Mouse (Mus musculus) layer of hippocampus, postnatal 36 days (tissue): ENCODE measurements around the gene Mbnl3. TPM values are rescaled to one million over a fixed set of nuclear protein-coding genes. Genes with fewer than 3 reads are reported as not detected.

Source experiments
- DNase-seq, 2 experiments: peaks; one replicate each; pipeline ENCODE4 v3.0.0; 2022
- microRNA-seq, 2 experiments: library from miRNA; unstranded; fragments of <30 nt; microRNA quantifications; one replicate each; pipeline ENCODE4 v1.2.0; 2021
- total RNA-seq, 2 experiments: library from RNA; stranded (reverse); gene quantifications; 2 replicates each; pipeline ENCODE4 v1.2.3; 2021

Gene Mbnl3
- total RNA-seq = not detected

DNA sequence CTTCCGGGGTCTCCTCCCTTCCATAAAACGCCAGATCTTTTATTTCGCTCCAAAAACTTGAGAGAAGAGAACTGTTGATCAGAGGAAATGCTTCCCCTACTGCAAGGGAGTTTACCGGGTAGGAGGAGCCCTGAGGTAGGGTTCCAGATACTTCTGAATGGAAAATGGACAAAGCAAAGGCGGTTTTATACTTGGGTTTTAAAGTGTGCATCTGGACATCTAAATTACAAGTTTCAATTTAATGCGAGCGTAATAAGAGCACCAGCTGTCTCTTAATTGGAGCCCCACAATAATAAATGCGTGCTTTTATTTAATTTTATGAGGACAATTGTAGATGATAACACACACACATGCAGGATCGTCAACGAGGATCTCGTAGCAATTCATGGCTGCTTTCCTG lies at the start of gene Mbnl3:
Gene Mbnl3, minus strand, starts transcription at position 101 of the 400 bp plus-strand sequence.
- DNase-seq = no peak

DNA sequence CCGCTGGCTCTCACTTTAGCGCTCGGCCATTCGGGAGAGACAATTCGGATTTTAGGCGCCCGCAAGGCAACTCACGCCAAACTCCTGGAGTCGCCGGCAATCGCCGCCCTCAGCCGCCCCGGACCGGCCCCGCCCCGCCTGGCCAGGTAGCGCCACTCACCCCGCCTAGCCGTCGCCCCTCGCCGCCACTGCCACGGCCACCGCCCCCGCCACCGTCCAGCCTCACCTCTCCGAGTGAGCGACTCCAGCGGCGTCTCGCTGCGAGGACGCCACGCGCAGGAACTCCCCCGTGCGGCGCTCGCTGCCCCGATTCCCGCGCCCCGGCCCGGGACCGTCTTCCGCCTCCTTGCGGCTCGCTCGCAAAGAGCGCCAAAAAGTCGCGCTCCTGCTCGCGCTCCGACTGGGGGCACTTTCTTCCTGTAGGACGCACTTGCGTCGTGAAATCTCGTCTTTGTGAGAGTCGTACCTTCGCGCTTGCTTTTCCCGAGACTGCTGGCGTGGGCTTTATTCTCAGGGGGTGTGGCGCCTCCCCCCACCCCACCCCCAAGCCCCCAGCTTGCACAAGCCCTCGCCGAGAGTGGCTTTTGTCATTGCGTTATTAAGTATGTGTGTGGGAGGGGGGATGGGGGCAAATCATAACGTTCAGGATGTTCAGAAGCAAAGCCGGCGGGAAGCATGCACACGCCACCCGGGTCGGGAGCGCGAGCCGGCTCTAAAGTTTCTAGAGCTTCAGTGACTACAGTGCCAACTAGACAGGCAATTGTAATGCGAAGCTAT lies 596 bp downstream of the Mbnl3 start:
- DNase-seq = no peak

DNA sequence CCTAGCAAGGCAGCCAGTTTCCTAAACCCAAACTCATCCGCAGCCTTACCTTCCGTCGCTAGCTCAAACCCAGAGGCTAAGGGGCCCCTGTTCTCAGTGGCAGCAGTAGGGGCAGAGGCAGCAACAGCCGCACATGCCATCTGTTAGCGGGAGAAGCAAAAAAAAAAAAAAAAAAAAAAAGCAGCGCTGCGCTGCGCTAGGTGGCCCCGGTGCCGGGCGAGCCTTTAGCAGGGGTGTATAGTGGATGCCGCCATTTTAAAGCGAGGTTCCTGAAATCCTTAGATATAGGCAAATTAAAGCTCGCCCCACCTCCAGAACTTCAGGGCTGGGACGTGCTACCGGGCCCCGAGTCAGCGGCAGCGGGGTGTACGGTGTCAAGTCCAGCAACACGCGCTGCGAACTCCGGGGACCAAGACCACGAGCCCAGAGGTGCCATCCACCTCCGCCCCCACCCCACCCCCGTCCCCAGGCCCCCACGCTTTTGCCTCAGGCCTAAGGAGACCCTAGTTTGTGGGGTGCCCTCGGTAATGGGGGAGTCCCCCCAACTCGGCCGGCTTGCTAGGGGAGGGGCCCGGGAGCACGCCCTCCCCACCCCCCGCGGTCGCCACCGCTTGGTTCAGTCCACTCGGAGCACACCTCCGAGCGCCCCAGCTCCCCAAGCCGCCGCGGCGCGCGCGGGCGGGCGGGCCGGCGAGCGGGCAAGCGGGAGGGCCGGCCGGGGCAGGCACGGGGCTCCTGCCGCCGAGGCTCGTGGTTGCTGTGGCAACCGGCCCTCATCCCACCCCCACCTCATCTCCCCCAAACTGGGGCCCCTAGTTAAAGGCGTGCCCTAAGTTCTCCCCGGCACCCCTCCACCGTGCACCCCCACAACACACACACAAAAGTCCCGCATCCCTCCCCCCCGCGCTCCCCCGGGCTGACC lies 1.4 kb downstream of the Mbnl3 start:
- DNase-seq = no peak

DNA sequence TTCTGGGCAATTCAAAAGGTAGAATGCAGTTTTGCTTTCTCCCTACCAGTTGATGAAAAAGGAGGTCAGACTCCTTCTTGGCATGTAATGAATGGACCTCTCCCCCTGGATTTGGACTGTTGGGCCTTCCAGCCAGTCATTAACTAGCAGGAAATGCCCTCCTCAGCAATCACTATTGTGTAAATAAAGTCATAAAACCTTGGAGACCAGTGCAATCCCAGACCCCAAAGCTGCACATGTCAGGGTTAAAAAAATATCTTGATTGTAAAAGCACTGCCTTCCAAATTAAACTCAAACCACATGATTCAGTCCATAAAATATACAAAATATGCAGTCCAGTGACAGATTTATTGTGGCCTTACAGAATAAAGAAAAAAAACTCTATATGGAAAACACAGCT lies 9.3 kb downstream of the Mbnl3 start:
- DNase-seq = no peak

DNA sequence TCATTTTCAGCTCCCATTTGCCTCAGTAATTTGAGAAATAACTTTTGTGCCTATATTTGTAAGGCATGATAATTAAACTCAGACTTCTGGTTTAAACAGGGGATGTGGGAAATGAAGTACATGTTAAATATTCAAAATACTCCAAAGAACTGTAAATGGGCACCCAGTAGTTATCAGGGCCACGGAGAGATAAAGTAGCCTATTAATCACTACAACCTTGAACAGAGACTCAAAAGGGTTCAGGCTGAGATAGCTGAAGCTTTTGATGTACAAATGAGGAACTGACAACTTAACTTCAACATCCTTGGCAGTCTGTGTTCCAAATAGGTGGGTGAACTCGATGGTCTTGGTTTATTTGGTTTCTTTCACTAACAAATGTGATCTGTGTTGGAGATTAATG lies 34.4 kb downstream of the Mbnl3 start:
- DNase-seq = no peak

DNA sequence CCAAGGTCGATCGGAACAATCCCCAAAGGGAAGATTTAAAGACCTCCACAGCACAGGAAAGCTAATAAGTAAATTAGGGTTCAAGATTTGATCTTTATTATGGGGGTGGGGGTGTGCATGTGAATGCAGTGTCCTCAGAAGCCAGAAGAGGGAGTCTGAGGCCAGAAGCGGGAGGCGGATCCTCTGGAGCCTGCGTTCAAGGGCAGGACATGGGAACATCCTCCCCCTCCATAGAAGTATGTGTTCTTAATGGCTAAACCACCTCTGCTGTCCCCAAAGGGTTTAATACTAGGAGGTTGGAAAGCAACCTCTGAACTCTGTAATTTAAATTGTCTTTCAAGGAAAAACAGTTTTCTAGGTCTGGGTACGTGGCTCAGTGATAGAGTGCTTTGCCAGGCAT lies 34.9 kb downstream of the Mbnl3 start:
- no peak for DNase-seq

DNA sequence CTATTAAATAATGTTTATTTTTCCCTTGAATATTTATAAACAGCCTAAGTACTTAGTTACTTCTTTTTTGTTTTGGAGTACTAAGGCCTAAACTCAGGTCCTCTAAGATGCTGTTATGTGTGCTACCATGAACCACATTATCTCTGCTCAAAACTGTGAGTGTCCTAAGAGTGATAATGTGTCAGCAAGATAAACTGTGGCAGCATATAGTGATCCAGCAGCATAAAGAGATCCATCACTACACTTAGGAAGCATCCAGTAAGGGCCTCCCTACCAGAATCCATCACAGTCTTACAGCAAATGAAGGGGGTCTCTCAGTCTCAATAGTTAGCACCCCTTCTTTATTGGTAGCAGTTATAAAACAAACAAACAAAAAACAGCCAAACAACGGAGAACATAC lies 35.9 kb downstream of the Mbnl3 start:
- no peak for DNase-seq

DNA sequence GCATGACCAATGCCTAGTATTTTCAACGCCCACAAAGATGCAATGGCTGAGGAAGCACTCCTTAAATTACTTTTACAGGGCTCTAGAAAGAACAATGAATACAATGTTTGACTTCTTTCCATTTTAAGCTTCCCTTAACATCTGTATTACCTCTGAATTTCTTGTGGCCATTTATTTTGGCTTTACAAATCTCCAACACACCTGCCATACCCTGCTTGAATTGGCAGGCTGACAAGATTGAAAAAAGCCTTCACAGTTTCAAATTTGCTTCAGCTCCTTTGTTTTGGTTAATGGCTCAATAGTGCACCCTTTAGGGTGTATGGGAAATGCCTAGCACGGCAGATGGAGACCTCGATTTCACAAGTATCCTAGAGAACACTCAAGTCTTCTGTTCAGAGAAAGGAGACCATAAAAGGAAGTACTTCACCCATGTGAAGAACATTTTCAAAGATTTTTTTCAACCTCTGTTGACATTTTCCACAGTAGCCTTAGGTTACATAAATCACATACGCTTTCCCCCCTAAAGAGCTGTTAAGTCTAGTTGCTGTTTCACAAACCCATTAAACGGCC lies 36.8 kb downstream of the Mbnl3 start:
- DNase-seq = no peak

DNA sequence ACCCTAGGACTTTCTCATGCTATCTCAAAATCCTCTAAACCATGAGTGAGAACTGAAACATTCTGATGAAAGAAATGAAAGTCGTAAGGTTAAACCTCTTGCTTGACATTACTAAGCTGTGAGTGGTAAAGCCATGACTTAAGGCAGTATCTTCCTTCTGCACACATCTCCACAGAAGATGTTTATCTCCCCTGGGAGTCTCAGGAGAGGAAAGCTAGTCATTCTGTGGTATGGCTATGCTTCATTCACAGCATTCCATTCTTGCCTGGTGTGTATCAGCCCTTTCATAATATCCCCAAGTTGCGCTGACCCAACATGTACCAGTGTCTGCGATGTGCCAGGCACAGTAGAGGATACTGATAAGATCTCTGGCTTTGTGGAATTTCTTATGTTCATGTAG lies 38.4 kb downstream of the Mbnl3 start:
- DNase-seq = no peak

DNA sequence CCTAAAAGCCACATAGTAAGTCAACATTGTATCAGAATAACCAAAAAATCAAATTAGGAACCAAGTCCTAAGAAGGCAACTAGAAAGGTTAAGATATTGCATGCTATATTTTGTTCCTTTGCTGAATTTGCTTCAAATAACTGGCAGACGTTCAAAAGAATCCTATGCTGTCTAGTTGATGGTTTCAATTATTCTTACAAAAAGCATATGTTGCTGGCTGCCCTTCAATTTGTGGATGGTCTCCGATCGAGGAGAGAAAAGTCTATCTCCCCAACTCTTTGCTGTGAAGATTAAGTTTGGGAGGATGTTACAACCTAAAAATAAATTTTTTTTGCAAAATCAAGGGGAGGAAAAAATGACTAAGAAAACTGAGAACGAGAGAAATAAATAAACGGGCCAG lies 41.6 kb downstream of the Mbnl3 start:
- DNase-seq = no peak

DNA sequence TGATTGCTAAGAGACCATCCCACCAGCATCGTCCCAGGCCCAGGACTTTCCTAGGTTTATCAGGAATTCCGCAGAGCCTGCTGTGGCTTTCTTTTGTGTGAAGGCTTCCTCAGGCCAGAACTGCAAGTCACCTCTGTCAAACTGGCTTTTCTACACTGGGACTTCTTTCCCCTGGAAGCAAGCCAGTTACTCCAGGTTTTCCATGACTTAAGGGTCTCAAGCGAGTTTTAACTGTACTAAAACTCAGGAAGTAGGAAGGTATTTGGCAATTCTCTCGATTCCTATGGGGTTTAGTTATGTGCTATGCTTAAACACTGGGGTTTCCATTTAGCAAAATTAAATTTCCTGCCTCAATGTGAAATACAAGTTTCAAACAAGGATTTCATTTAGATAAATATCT lies 57.9 kb downstream of the Mbnl3 start:
- DNase-seq = no peak

DNA sequence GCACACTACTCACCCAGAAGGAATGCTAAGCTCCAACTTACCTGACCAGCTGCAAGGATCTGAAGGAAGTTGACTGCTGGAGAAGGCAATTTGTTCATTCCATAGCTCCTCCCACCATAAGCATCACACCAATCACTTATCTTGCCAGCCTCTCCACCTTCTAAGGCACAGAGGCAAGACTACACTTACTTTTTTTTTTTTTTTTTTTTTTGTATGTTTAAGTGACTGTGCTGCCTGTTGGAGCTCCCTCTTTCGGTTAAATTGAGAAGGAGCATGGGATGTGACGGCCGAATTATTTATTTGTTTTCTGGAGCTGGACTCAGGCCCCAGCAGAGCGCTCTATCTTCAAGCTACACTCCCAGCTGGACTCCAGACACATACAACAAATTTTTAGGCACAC lies 60.0 kb downstream of the Mbnl3 start:
- DNase-seq = no peak

DNA sequence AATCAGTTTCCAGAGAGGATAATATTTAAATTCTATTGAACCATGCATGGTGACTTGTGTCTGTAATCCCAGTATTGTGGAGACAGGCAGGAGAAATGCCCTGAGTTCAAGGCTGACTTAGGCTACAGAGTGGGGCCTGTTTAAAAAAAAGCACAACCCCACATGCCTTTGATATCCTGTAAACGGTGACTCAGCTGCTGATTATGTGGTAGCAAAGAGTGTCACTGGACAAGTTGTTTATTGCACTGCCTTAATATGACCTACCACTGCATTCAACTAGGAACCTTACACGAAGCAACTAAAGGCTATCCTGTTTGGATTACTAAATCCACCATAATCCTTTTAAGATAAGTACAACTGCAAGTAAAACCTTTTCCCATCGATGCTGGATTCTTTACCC lies 66.3 kb downstream of the Mbnl3 start:
- no peak for DNase-seq

DNA sequence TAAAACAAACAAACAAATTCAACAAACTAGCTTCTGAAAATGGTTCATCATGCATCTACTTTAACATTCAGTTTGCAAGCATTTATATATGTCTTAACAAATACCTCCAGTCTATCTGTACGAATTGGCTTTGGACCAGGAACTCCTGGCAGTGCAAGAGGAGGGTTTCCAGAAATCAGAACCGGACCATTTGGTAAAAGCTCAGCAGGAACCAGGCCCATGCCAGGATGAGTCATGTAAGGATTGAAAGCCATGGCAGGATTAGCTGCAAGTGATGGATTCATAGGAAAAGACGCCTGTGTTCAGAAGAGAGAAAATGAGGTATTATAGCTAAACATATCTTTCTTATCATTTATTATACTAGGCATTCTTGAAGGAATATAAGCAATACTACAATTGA lies 75.0 kb downstream of the Mbnl3 start:
- no peak for DNase-seq

DNA sequence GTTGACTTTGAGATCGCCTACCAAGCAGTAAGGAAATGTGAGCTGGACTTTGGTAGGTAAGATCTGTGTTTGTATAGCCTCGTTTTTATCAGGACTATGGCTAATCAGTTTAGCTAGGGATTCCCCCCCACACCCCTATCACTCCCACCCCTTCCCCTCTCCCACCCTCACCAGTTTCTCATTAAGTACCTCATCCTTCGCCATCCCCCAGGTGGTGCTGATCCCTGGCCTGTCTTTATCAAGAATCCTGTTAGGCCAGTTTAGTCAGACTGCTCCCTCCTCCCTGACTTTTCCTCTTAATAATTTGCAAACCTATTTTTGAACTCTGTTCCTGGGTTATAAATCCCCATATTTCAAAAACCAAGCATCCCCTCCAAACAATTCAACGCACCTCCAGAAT lies 103.6 kb downstream of the Mbnl3 start:
- no peak for DNase-seq

DNA sequence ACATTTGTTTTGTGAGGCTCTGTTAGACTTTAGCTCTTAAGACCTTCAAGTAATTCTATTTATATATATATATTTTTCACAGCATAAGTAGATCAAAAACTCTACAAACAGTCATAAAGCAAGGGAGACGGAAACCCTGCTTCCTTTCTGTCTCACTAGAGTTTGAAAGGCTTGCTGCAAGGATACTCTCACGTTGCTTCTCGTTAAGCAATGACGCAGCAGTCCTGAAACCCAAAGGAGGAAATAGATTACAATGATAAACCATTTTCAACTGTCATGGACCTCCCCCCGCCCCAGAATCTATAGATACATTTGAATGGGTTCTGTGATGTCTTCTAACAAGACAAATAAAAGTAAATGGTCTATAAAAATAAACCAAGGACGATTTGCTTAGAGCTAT lies 121.4 kb downstream of the Mbnl3 start:
- no peak for DNase-seq

DNA sequence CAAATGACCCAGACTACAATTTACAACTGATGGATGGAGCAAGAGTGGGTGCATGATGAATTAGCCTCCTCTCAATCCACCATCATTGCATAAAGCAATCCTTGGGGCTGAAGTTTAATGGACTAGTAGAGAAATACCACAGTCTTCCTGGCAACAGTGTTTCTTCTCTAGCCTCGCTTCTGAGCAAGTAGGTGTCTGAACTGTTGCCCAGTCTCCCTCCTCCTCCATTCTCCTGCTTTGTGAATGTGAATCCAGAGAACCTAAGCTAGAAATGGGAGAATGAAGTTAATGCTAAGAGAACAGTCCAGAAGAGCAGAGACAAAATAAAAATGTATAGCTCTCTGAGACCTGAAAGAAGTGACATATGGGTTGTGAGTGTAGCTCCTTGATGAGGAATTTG lies 122.1 kb downstream of the Mbnl3 start:
- DNase-seq = no peak

DNA sequence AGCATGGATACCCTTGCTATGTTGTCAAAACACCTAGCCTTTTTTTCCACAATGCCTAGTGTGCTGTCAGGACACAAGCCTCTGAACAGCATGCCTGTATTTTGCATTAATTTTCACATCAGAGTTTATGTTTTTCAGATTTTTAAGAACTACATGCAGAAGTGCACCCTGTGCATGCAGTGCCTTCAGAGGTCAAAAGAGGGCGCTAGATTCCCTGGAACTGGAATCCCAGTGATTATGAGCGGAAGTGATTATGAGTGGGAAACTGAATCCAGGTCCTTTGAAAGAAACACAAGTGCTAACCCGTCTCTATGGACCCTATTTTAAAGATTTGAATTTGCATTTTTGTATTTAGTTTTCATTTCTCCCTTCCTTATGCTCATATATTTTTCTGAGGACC lies 129.6 kb downstream of the Mbnl3 start:
- DNase-seq = no peak

Small RNA genes within 50 kb of the gene (microRNA-seq; reads per million reads assigned to microRNA genes)
- gene Gm23417 = 0 reads per million in 2 experiments

Other genes with a start within 250 kb of the Mbnl3 start
- gene Rap2c, start 188.5 kb downstream of the Mbnl3 start, total RNA-seq = 10 to 100 TPM; 26.1 to 28.6 TPM